Mouse (Mus musculus) mature B cell (primary cell): ENCODE data around the gene St6galnac1.
"Not testable (repeated sequence)": the region's sequence is repeated elsewhere in the genome, so short reads cannot be mapped to it uniquely, and the experiment has no call there.

Experiments used
- in situ Hi-C: fragments of 300-500 bp; cut with MboI; formaldehyde crosslinking; loops from 2 replicates; pipeline ENCODE4 v1.14.3; 2019

The St6galnac1 gene

GRCm38 (mm10) chr11:116775407-116775806 is at the start of gene St6galnac1:
Gene St6galnac1, minus strand, starts transcription at chr11:116775507.
- in situ Hi-C loops, result no loop called here

DNA sequence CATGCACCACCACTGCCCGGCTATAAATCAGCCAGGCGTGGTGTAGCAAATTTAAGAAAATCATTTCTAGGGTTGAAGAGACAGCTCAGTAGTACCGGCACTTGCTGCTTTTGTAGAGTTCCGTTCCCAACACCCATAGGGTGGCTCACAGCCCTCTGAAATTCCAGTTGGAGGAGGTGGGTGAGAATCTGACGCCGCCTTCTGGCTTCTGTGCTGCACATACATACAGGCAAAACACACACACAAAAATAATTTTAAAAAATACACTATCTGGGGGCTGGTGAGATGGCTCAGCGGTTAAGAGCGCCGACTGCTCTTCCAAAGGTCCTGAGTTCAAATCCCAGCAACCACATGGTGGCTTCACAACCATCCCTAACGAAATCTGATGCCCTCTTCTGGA is 48.6 kb upstream of the St6galnac1 start:
- in situ Hi-C loops, result not testable (repeated sequence)

DNA sequence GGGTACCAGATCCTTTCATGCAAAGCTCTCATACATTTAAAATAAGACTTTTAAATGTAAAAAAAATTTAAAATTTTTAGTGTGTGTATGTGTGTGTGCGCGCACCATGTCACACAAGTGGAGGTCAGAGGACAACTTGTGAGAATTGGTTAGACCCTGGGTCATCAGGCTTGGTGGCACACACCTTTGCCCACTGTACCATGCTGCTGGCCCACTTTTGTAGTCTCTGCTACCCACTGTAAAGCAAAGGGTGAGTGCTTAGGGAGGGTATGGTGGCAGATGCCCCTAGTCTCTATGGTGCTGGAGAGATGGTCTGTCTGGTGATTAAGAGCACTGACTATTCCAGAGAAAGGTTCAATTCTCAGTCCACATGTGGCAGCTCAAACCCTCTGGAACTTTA is 47.9 kb upstream of the St6galnac1 start:
- in situ Hi-C loops, result no loop called here

DNA sequence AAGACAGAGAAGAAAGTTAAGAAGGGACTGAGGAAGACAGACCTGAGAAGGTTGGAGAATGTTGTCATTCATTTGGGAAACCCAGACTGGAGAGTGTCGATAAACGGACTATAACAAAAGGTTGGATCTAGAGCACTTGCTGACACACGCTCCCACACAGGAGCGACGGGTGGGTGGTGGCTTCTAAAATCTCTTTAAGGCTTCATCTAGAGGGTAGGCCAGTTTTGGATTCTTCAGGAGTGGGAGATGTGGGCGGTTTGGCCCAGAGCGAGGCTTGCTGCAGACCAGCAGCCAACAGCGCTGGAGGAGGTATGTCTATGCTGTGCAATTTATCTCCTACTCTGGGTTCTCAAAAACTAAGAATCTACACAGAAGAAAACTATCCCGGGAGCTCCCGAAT is 47.3 kb upstream of the St6galnac1 start:
- in situ Hi-C loops, result no loop called here

DNA sequence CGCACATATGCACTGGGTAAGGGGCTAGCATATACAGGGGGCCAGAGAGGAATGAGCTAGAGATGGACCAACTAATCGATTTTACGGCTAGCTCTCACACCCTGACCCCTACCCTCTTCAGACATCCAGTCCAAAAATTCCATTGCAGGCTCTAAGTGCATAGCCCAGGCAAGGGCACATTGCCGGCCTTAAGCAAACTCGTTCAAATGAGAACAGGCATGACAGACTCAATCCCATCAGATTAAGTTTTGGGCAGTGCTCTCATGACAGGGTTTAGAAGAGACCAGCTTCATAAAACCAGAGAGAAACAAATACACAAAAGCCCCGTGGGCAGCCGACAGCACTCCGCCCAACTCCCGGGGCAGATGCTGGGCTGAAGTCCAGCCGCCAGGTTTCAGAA is 46.9 kb upstream of the St6galnac1 start:
- in situ Hi-C loops, result no loop called here

GRCm38 (mm10) chr11:116821057-116821940 is 46.0 kb upstream of the St6galnac1 start:
- in situ Hi-C loops, result no loop called here

GRCm38 (mm10) chr11:116819932-116820593 is 44.8 kb upstream of the St6galnac1 start:
- in situ Hi-C loops, result no loop called here

DNA sequence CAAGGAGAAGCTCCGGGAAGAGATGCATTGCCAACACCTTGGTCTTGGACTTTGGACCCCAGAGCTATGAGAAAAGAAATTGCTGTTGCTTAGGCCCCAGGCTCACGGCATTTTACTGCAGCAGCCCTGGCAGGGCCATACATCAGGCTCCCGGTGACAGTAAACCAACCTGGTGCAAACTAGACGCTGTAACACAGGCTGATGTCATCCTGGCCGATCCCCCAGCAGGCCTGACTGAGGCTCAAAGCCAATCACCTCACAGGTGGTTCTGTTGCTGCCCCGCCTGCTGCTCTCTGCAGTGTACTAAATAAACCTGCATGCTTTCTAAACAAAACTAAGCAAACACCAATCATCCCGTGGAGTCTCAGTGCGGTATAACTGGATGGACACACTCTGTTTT is 43.4 kb upstream of the St6galnac1 start:
- in situ Hi-C loops, result no loop called here

- in situ Hi-C loops, result no loop called here
These were observed 42.3 kb upstream of the St6galnac1 start for GRCm38 (mm10) chr11:116817567-116817966.

GRCm38 (mm10) chr11:116816769-116817168 is 41.5 kb upstream of the St6galnac1 start:
- in situ Hi-C loops, result no loop called here

DNA sequence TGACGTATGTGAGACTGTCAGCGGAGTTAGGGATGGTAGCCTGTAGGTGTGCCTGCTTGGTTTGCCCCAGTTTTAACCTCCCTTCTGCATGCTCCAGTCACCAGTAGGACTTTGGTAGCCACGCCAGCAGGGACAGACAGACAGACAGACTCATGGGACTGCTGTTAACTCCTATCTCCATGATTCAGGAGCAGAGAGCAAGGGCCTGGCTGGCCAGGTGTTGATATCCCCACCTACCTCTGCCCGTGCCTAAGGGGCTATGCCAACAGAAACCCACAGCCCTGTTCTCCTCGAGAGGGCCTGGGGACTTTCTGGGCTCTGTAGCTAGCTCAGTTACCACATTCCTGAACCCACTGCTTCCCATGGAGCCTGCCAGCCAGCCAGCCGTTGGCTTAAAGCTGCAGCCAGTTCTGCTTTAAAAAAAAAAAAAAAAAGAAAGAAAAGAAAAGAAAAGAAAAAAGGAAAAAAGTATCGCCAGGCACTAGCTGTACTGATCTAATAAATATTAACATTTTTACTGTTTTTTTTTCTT is 39.6 kb upstream of the St6galnac1 start:
- in situ Hi-C loops, result no loop called here

DNA sequence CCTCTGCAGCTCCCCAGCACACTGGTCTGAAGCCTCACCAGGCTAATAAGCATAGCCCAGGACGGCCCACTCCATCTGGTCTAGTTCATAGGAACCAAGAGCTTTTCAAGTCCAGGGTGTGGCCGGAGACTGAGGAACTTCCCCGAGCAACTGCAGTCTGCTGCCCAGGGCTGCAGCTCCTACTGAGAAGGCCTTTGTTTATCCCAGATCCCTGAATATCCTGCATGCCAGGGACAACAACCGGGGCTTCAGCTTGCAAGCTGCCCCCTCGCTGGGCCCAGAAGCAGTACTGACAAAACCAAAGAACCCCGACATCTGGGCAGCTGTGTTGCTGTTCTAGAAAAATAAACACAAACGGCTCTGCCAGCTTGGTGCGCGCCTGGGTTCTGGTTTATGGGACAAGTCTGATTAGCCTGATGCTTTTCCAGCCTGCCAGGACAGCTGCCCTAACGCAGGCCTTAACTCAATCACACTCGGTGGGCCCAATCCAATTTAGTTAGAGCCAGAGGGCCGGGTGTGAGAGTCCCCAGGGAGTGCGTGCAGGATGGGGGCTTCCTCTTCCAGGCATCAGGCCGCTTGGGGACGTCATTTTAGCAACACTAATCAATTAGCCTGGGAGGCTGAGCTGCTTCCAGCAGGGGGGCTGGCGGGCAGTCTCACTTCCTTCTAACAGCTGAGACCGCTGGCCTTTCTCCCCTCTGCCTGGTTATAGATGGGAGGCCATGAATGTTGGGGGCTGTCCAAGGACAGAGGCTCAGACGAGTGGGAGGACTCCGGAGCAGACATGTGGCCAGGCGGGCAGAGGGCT is 39.0 kb upstream of the St6galnac1 start:
- in situ Hi-C loops, result no loop called here

DNA sequence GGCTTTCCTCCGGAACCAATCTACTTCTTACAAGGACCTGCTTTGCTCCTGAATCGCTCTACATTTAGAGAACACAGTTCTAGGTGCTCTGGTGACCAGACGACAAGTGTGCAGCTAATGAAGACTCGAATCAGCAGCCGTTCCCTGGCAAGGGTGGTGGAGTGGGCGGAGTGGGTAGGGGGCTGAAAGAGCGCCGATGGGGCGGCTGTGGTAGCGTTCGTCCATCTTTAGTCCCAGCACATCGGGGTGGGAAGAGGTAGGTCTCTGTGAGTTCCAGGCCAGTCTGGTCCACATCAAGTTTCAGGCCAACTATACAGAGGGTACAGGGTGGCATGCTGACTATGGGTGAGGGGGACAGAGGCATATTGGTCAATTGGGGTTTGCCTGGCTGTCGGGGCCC is 38.3 kb upstream of the St6galnac1 start:
- in situ Hi-C loops, result no loop called here

- in situ Hi-C loops, result no loop called here
These were observed 37.7 kb upstream of the St6galnac1 start for GRCm38 (mm10) chr11:116812793-116813529.

DNA sequence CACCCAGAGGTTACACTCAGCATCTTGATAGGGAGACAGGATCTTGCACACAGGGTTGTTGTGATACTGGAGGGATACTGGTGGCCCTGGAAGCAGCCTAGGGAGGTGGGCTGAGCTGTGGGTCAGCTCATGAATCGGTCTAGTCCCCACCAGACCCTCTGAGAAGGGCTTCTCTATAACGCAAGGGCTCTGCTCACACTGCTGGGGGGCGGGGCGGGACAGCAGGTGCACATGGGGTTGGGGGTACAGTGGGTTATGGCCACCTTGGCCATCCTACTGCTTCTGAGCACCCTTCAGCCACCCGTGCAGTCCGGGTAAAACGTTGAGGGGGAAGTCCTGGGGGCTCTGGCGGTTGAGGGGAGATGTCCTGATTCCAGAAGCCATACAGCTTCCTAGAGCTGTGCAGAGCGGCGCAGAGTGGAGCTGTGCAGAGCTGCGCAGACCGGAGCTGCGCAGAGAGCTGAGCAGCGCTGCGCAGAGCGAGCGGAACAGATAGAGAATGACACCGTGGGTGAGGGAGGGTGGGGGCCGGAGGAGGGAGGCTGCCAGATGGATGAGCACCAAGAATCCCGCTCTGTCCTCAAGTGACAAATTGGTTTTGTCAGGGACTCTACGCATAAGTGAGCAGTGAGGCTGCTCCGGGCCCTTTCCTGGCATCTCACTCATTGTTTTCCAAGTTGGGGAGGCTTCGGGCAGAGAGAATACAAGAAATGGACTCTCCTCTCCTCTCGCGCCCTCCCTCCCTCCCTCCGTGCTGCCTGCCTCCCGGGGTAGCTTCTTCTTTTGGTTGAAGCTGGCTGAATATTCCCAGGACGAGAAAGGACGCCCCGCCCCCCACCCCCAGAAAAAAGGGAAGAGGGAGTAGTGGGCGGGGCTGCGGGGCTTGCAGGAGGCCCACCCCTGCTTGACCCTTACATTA is 35.9 kb upstream of the St6galnac1 start:
- in situ Hi-C loops, result no loop called here

- in situ Hi-C loops, result no loop called here
These were observed 35.2 kb upstream of the St6galnac1 start for GRCm38 (mm10) chr11:116810528-116810927.

DNA sequence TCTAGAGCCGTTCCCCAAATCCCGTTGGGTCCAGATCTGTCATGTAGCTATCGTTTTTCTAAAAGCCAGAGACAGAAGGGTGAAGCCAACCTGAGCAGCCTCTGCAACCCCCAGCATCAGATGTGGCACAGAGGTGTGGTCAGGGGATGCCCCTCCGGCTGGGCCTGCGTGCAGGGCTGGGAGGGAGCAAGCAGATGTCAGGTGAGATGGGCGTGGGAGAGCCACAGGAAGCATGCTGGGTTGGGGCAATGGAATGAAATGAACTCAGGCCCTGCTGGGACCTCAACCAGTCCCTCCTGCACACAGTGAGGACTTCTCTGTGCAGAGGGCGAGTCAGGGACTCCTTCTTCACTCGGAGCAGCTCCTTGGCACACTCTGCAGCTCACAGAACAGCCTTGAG is 34.2 kb upstream of the St6galnac1 start:
- in situ Hi-C loops, result loop anchor here (10.0 kb wide), 1 partner anchor 165 kb away; no protein-coding TSS in a partner anchor

DNA sequence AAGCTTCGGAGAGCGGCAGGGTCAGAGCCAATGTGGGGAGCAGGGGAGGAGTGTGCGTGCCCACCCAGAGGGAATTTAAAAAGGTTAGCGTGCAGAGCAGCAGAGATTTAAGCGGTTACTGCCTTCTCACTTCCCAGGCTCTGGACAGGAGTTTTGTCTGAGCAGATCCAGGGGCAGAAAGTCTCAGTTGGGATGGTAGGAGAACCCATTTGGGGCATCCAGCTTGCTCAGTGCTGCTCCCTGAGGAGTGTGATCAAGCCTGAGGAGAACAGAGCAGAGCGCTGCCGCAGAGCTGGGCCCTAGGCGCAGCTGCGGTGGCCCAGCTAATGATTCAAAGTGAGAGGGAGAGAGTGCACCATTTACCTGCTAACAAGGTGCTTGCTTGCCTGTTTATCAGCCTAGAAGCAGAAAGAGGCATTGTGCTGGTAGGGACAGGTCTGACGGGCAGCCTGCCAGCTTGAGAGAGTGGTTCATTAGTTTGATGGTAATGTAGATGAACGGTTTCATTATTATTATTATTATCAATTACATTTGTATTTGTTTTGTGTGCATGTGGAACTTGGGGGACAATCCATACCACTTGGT is 33.6 kb upstream of the St6galnac1 start:
- in situ Hi-C loops, result loop anchor here (10.0 kb wide), 1 partner anchor 164 kb away; no protein-coding TSS in a partner anchor

- in situ Hi-C loops, result loop anchor here (10.0 kb wide), 1 partner anchor 163 kb away; no protein-coding TSS in a partner anchor
These were observed 32.8 kb upstream of the St6galnac1 start for GRCm38 (mm10) chr11:116807938-116808606.
